Mouse (Mus musculus) ZHBTc4 (cell line): Measurements from ENCODE around the gene Gpr89.

Source experiments
- DNase-seq: peaks from one replicate; pipeline ENCODE4 v3.0.0-alpha.2; 2011; ENCODE audit warnings: low read depth, low spot score

The Gpr89 gene

DNA sequence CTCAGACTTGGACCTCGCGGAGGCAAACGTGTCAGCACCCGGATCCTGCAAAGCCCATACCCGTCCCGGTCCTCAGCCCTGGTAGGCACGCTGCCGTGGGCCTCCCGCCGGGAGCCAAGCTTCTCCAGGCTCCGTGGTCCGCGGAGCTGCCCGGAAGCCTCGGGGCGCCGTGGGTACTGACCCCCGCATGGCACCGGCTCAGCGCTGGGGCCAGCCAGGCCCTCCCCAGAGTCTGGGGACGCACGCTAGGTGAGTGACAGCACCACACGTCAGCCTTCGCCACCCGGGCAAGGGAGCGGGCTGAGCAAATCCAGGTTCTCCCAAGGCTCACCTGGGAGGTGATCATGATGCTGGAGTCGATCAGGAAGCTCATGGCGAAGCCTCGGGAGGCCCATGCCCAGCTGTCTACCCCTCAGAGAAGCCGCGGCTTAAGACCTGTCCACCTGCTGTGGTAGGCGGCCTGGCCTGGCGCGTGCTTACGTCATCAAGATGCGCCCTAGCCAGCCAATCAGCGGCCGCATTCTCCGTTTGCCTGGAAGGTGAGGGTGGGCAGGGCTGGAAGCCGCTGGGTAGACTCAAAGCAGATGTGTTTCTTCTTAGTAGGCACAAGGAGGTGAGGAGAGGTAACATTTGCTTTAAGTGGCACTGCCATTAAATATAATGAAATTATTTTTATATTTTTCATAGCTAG, at the start of gene Gpr89:
TSS of gene Gpr89 (minus strand) at position 496 of the 691 bp plus-strand sequence.
- DNase-seq: peak; percentile 96

DNA sequence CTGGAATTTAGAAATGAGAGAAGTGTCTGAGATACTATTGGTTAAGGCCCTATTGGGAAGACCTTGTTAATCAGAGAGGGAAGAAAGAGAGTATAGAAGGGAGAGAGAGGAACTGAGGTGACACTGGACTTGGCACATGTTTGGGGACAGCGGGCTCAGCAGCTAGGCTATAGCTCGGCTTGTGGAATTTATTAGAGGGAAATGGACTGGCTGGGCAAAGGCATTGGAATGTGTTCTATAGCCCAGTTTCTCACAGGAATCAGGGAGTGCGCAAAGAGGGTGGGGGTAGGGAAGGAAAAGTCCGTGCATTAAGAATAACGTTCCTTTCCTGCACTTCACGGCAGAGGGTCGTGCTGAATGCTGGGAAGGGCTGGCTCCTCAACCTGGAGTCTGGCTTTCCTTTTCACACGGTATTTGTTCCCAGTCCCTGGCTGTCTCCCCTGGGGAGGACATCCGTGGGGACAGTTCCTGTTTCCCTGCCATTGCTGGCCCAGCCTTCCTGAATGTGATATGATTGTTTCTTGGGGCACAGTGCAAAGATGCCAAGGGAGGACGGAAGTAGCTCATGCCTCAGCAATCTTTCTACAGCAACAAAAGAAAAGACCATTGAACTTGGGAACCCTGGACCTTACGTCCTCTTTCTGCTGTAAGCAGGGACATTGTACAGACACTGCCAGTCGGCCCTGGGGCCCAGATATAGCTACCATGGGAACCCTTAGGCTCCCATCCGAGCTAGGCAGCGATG, 48.5 kb upstream of the Gpr89 start:
- DNase-seq: no peak

DNA sequence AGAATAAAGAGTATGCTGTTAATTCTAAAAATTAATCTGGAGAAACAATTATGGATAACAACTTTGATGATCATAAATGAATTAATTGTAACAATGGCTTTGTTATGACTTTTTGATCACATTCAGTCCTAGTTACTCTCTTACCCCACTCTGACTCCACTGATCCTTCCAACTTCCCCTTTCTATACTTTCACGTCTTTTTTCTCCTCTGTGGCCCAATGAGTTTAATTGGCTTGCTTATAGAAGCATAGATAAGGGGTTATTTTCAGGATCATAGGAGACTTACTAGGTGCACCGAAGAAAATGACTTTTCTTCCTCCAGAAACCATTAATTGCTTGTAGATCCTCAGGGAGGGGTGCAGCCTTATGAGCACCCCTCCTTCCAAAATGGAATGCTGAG, 37.6 kb upstream of the Gpr89 start:
- DNase-seq: no peak

DNA sequence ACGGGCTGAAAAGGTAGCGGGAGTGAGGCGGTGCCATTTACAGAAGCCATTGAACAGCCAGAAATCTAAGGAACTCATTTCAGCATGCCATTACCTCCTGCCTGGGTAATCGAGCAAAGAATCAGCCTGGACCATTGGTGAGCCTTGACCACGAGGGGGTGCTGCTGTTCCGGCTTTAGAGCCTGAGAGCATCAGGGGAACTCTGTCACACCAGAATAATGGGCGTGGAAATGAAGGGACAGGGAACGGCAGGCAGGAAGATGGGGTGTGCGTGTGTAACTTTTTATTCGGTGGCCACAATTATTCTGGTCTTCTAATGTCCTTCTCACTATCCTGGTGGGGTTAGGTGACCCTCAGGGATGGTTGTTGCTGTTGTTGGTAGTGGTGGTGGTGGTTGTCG, 33.6 kb upstream of the Gpr89 start:
- peak; percentile 91 for DNase-seq

DNA sequence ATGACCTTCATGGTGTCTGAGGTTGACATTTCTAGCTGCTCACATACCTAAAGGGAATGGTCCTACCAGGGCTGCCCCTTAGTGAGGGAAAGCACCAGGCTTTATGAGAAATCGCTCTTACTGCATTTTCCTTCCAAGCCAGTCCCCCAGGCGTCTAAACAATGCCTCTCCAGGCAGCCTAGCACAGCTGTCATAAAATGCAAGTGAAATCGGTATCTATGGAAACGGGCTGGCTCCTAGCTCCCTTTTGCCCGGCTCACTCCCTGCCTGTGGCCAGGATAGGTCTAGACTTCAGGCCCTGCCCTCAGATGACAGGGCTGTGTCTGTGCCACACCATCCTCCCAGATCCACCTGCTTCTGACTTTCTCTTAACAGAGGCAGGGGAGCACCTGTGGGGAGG, 32.5 kb upstream of the Gpr89 start:
- DNase-seq: peak; percentile 60

DNA sequence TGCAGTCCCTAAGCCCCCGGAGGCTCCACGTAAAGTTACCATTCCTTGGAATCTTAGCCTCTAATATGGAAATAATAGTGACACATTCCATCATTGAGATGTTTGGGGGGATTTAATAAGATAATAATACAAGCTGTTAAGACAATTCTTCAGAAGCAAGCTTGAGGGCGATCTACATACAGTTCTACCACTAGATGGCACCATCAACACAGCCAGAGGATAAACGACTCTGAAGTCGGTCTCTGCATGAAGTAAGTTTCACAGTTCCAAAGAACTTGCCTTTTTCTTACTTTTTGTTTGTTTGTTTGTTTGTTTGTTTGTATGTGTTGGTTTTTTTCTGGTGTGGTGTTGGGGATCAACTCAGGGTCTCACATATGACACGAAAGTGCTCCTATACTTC, 31.1 kb upstream of the Gpr89 start:
- DNase-seq: peak; percentile 79

DNA sequence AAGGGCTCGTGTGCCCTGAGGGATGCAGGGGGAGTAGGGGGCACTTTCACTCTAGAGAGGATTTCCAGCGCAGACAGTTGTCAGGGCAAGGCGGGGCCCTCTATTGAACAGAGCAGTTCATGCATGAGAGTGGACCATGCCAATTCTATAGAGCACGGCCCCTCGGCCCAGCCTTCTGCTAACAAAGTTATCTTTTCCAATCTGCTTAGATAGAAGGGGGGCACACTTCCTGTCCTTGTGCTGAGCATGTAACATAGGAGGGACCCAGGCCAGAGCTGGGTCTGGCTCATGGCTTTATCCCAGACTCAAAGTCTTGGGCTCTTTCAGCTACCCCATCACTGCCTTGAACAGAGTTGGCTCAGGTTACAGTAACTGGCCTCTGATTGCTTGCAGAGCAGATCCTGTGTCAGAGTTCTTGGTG, 26.1 kb upstream of the Gpr89 start:
- no peak for DNase-seq

DNA sequence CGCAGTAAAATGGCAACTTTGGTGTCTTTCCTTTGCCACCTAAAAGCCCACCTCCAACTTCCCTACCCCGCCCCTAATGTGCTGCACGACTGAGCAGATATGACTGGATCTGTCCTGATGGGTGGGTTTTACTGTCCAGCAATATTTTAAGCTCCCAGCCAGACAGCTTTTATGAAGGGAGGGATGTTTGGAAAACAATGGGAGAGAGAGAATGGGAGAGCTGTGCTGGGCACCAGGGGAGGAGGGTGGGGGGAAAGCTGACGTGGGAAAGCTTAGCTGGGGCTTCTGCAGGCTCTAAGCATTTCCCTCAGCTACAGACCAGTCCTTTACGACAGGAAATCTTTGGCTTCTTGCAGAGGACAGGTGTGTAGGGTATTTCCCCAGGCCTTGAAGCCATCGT, 20.8 kb upstream of the Gpr89 start, which contains the start of gene Gja8:
TSS of gene Gja8 (minus strand) at position 101 of the 400 bp plus-strand sequence.
- DNase-seq: no peak

DNA sequence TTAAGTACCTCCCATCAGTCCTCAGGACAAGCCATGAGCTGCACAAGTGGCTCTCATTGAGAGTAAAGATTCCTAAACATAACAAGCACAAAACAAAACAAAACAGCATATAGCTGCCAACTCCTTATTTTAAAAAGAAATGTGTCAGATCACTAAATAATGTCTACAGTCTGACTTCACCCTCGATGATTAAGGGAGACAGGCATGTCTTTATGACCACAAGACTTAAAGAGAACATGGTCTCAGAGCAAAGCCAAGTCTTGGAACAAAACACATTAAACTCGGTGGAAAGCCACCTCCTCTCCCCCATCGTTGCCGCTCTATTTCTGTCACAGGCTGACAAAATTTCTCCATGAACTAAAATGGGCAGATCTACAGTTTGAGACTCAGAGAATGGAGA, 19.5 kb upstream of the Gpr89 start:
- no peak for DNase-seq

DNA sequence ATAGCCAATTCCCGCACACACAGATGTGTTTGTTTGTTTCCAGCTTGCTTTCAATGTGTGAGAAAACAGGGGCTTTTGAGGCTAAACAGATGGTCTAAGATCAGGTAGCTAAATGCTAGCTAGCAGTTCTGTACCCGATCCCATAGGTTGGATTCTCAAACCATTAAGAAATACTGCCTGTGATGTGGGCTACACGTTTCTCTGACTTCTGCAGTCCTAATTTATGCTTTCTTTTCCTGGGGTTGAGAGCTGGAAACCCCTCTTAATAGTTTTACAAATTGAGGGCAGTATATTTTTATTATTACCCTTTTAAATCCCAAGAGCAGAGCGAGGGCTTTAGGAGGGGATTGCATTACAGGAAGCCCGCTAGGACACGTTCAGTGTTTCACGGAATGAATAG, 15.8 kb upstream of the Gpr89 start:
- DNase-seq: no peak

DNA sequence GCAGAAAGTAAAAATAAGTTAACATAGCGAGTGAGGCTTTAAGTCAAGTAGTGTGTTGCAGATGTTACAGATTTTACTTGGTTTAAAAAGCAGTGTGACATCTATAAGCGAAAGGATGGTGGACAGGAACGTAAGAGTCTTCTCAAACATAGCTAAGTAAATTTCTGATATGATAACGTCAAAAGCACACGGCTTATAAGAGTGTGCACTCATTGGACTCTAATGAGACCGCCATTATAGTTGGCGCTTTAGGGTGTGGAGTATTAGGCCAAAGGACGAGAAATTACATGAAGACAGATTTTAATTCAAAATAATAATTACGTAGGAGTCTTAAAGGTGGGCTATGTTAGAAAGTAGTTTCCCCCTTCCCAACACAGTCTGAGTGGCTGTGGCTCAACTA, 446 bp upstream of the Gpr89 start:
- no peak for DNase-seq

DNA sequence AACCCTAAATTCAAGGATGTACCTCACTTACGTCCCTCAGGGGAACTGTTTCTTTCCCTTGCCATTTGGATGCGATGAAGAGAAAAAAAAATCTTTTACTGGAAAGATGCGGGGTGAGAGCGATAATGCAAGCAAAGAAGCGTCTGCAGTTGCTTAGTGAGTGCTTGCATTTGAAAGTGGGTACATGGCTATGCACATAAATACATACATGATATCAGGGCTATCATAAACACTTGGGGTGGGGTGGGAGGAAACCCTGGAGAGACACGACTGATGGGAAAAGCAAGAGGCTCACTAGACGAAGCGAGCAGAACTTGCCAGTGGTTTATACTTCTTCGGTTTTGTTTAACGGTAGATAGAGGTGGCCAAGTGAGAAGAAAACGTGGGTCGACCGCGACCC, 753 bp downstream of the Gpr89 start, which contains the start of gene Gja5:
TSS of gene Gja5 (plus strand) at position 301 of the 400 bp plus-strand sequence.
- DNase-seq: no peak

DNA sequence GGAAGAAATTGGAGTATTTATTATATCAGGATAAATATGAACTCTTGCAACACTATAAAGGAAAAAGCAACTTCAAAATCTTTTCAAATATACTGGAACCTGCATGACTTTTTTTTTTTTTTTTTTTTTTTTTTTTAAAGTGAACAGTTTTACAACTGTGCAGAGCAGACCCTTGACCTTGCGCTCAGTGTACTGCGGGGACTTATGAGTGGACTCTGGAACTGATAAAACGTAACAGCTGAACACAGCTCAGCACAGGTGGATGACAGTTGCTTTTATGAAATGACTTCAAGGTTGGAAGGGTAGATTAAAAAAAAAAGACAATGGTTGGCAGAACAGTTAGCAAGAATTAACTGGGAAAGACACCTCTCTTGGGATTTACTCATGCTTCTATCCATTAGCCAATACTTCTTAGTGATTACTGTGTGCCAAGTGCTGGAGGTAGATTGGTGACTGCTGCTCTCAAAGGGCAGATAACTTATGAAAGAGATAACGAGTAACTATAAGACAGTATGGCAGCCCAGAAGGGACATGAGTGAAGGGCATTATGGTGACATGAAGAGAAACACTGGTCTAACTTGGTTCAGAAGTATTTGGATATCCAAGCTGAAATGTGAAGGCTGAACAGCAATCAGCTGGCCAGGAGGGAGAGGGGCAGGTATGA, 2.7 kb downstream of the Gpr89 start:
- no peak for DNase-seq

DNA sequence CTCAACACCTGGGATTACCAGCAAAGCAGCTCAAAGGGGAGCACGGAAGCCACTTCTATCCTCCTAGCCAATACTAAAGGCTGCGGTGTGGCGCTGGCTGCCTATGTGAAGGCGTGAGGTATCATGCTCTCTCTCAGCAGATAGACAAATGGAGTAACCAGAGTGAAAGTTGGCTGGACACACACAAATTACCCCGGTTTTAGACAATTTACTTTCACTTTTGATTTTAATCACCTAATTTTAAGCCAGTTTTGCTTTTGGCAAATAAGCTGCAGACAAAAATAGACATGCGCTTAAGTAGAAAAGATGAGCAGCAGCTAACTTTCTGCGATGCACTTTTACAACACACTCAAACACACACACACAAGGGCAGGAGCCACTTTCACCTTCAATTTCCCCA, 21.5 kb downstream of the Gpr89 start:
- DNase-seq: no peak

DNA sequence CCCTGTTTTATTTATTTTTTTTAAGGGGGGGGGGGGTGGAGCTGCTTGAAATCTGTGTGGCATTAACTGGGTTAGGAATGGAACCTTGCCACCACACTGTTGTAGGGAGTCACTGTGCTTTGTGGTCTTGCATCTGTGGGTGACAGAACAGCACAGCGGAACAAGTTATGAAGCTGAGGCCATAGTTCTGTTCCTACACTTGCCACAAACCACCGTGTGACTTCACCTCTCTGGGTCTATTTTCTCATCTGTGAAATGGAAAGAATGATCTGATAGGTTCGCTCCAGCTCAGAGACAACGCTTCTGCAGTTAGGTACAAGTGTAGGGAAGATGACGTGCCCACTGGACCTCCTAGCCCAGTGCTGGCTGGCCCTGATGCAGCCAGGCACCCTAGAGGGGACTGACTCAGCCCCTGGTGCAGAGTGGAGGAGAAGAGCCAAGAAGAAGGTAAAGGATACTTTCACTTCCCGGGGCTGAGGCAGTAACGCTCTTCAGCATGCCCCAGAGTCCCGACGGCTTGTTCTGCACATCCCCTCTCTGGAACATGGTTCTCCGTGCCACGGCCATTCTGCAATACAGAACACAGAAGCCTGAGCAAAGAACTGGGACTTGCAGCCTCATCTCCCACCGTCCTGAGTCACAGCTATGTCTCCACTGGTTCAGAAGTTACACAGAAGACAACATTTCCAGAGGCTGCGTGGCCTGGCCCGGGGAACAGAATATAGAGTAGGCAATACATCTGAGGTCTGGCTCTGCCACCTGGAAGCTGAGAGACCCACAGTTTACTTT, 22.9 kb downstream of the Gpr89 start:
- DNase-seq: no peak

DNA sequence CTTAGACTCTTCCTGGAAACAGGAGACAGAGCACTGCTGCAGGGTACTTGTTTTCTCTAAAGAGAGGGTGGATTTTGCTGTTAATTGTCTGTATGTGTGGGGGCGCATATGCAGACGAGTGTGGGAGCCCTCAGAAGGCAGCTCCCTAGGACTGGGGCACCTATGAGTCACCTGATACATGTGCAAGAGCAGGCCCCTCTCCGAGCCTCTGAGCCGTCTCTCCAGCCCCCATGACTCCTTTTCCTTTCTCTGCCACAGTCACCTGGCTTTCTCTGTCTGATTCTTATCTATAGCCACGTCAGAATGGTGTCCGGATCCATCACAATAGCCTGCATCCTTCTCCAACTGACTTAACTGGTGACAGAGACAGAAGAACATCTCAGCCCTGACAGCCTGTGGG, 23.6 kb downstream of the Gpr89 start:
- DNase-seq: no peak

DNA sequence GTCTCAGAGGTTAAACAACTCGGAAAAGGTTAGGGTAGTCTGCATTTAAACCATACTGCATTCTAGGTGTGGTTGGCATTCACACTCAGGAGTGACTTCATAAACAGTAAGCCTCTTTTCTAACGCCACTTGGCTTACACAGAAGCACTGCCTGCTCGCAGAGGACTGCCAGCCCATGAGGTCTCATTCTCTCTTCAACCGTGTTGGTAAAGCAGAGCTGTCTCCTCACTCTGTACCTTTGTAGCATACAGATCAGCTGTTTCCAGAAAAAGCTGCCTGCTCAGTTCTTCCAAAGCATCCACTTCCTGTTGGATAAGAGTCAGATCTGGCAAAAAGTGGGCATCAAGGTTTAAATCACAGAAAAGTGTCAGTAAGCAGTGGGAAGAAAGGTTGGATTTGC, 24.8 kb downstream of the Gpr89 start:
- DNase-seq: no peak

DNA sequence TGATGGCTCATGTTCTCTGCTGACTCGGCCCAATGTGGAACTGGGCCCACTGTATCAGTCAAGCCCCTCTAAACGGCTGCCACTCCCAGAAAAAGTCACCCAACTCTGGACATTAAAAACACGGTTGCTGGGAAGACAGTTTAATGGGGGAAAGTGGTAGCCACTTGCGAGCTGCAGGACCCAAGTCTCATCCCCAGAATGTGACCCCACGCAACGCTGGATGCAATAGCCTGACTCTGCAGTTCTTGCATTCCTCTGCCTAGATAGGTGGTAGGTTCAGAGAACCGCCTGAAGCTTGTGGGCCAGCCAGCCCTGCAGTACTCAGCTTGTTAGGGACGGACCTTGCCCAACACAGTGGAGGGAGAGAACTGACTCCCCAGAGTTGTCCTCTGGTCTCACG, 25.6 kb downstream of the Gpr89 start:
- DNase-seq: no peak

DNA sequence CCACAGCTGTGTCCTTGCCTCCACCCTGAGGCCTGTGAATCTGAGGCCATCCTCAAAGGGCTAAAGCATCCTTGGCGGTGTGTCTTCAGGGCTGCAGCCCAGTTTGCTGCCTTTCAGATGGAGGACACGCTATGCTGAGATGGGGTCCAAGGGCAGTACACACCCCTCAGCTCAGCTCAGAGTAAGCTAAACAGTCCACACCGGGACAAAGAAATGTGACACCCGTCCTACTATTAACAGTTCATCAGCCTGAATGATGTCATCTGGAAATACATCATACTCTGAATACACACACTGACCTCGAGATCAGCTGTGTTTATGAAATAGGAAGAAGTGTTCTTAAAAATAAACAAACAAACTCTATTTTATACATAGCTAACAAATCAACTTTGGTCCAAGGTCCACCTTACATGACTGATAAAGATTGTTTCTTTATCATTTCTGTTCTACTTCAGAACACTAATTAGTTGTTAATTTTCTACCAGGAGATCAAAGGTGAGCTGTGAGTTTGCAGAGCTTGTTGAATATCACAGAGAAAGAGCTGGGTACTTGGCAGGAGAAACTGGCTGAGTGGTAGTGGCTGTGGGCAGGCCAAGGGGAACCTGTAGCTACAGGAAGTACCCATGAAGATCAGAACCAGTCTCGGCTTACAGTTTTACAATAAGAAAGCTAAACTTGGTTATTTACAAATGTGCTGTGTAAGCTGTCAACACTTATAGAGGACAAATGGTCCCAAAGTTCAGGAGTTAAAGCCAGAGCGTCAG, 30.2 kb downstream of the Gpr89 start:
- DNase-seq: no peak

DNA sequence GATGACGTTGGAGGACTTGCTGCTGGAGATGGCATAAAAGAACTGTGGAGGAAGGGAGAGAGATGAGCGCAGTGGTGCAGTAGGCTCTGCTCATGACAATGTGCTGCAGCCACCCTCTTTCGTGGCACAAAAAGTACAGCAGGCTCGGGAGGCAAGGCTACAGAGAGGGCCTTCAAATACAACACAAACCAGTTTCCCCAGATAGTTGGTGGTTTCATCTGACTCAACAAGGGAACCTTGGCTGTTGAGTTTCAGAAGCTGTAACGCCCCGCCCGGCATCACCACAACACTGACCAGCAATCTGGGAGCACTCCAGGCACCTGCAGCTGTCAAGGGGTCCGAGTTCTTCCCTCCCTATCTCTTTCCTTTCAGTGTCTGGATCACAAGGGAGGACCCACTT, 32.6 kb downstream of the Gpr89 start:
- DNase-seq: no peak

DNA sequence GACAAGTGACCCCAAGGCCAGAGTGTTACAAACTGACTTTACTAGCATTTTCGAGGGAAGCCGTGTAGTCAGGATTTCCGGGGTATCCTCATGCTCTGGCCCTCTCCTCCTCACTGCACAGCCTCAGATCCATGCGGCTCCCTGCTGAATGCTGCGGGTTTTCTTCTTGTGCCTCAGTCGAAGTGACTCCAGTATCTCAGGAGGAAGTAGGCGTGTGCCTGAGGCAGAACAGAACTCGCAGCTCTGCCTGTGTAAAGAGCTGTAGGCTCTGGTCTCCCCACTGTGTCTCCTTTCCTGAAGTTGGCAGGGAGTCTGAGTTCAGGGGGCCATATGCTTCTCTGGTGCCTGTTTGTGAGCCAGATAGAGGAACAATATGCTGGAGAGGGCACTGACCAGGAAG, 34.1 kb downstream of the Gpr89 start:
- no peak for DNase-seq
